Mouse (Mus musculus): ENCODE measurements around the gene Ninj1.
A peak's percentile ranks its signal among the peaks of the same experiment; 100 is the strongest.

The Ninj1 gene

GRCm38 (mm10) chr13:49171729-49172128, 15.6 kb upstream of the Ninj1 start:
- DNase-seq (ENCODE audit: low spot score), result no peak

GRCm38 (mm10) chr13:49172335-49172734, 14.9 kb upstream of the Ninj1 start:
- DNase-seq (ENCODE audit: low spot score), result no peak

- peak; percentile 93 for DNase-seq (ENCODE audit: low spot score)
Measured at GRCm38 (mm10) chr13:49172971-49173596, 14.2 kb upstream of the Ninj1 start.

GRCm38 (mm10) chr13:49175509-49175908, 11.8 kb upstream of the Ninj1 start:
- no peak for DNase-seq (ENCODE audit: low spot score)

GRCm38 (mm10) chr13:49178839-49179585, 8.3 kb upstream of the Ninj1 start:
- peak; percentile 91 for DNase-seq (ENCODE audit: low spot score)

- DNase-seq (ENCODE audit: low spot score), result no peak
Measured at GRCm38 (mm10) chr13:49180274-49180673, 7.0 kb upstream of the Ninj1 start.

GRCm38 (mm10) chr13:49180691-49181090, 6.6 kb upstream of the Ninj1 start:
- no peak for DNase-seq (ENCODE audit: low spot score)

- no peak for DNase-seq (ENCODE audit: low spot score)
Measured at GRCm38 (mm10) chr13:49181411-49181984, 5.8 kb upstream of the Ninj1 start.

- no peak for DNase-seq (ENCODE audit: low spot score)
Measured at GRCm38 (mm10) chr13:49183161-49183560, 4.1 kb upstream of the Ninj1 start.

GRCm38 (mm10) chr13:49183646-49184045, 3.6 kb upstream of the Ninj1 start:
- DNase-seq (ENCODE audit: low spot score), result no peak

GRCm38 (mm10) chr13:49186798-49187287, 442 bp upstream of the Ninj1 start:
- no peak for DNase-seq (ENCODE audit: low spot score)

- DNase-seq (ENCODE audit: low spot score), result peak; percentile 41
Measured at GRCm38 (mm10) chr13:49188219-49188965, 1.1 kb downstream of the Ninj1 start.

GRCm38 (mm10) chr13:49188966-49189360, 1.7 kb downstream of the Ninj1 start:
- DNase-seq (ENCODE audit: low spot score), result no peak

GRCm38 (mm10) chr13:49189970-49190870, 2.9 kb downstream of the Ninj1 start:
- no peak for DNase-seq (ENCODE audit: low spot score)

- no peak for DNase-seq (ENCODE audit: low spot score)
Measured at GRCm38 (mm10) chr13:49190876-49191672, 3.8 kb downstream of the Ninj1 start.

- no peak for DNase-seq (ENCODE audit: low spot score)
Measured at GRCm38 (mm10) chr13:49191673-49192035, 4.4 kb downstream of the Ninj1 start.

GRCm38 (mm10) chr13:49192156-49192855, 5.0 kb downstream of the Ninj1 start:
- no peak for DNase-seq (ENCODE audit: low spot score)

- DNase-seq (ENCODE audit: low spot score), result no peak
Measured at GRCm38 (mm10) chr13:49193650-49194049, 6.4 kb downstream of the Ninj1 start.

GRCm38 (mm10) chr13:49194811-49195210, 7.5 kb downstream of the Ninj1 start:
- DNase-seq (ENCODE audit: low spot score), result no peak

- DNase-seq (ENCODE audit: low spot score), result no peak
Measured at GRCm38 (mm10) chr13:49195651-49196050, 8.4 kb downstream of the Ninj1 start.

Data from MN1 (cell line).